Mouse (Mus musculus): ENCODE data around the gene Eef1a2.

The Eef1a2 gene

GRCm38 (mm10) chr2:181158471-181158870 lies 1.7 kb upstream of the Eef1a2 start:
- no peak for DNase-seq (ENCODE audit: low spot score in 2 of 2)

DNA sequence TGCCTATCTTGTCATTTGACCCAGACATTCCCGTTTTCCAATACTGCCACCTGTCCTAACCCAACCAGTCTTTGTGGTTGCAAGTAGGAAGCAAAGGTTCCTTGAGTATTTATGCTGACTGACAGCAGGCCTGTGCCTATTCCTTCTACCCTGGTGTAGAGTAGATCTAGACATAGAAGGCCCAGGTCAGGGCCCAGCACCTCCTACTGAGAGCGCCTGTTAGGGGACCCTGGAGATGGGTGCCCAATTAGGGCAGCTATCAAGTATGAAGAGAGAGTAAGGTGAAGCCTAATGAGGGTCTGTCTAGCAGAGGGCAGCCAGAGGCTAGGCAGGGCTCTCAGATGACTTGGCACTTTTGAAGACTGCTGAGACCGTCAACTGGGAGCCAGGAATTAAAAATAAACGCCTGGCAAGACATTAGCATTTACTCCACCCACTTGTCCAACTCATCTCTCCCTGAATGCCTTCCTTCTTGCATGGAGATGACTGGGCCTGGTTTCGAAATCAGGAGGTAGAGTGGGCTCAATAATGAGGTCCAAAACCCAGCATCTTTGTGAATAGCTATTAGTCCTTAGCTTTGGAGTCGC lies 995 bp upstream of the Eef1a2 start:
- DNase-seq (ENCODE audit: low spot score in 2 of 2), result no peak

GRCm38 (mm10) chr2:181157180-181157579 lies 366 bp upstream of the Eef1a2 start:
- peak in 1 of 2 experiments; percentile 13 for DNase-seq (ENCODE audit: low spot score in 2 of 2)

- peak in 1 of 2 experiments; percentile 30 for DNase-seq (ENCODE audit: low spot score in 2 of 2)
These were observed 1.0 kb downstream of the Eef1a2 start for GRCm38 (mm10) chr2:181155801-181156200.

DNA sequence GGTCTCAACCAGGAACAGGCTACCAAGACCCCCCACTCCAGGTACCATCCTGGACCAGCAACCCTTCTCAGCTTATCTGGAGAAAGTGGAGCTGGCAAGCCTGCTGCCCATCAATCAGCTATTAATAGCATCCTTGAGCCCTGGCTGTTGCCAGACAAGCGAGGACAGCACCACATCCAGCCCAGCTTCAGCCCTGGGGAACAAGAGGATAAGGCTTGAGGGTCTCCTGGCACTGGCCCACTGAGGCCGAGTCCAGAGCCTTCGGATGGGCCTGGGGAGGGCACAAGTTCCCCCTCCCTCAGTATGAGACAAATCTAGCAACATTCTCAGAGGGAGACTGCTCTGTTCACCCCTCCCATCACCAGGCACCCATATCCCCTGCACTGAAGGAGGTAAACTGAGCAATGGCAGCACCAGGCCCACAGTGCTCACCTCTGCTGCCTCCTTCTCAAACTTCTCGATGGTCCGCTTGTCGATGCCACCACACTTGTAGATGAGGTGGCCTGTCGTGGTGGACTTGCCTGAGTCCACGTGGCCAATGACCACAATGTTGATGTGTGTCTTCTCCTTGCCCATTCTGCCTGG lies 1.9 kb downstream of the Eef1a2 start:
- no peak for DNase-seq (ENCODE audit: low spot score in 2 of 2)

DNA sequence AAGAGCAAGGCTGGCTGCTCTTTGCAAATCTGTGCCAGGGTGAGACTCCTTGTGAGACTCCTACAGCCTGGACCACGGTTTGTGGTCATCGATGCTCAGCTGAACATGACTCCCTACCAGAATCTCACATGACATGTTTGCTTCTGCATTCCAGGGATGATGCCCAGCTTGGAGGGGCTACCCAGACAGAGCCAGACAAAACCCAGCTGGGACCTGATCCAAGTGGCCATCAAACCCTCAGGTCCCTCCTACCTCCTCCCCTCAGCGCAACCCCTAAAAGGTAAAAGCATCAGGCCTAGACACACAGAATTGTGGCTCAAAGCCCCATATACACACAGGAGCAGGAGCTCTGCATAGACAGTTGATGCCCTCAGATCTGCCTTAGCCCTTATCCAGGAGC lies 2.5 kb downstream of the Eef1a2 start:
- no peak for DNase-seq (ENCODE audit: low spot score in 2 of 2)

GRCm38 (mm10) chr2:181153837-181154236 lies 3.0 kb downstream of the Eef1a2 start:
- DNase-seq (ENCODE audit: low spot score in 2 of 2), result peak in 1 of 2 experiments; percentile 8

- DNase-seq (ENCODE audit: low spot score in 2 of 2), result no peak
These were observed 3.7 kb downstream of the Eef1a2 start for GRCm38 (mm10) chr2:181153131-181153530.

- no peak for DNase-seq (ENCODE audit: low spot score in 2 of 2)
These were observed 4.1 kb downstream of the Eef1a2 start for GRCm38 (mm10) chr2:181152701-181153100.

DNA sequence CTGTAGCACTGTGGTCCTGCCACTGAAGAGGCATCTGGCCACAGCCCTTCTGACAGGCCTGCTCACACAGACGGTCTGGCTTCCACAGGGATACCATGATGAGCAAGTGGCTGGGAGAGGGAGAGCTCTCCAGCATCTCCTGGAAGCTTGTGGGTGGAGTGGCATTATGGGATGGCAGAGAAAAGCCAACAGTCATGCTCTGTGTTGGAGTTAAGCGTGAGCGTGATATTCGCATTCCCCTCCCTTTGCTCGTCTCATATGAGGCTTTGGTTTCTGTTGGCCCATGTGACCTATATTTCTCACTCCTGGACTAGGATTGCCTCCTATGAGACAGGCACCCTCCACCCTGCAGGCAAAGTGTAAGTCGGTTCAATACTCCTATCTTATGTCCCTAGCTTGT lies 6.5 kb downstream of the Eef1a2 start:
- DNase-seq (ENCODE audit: low spot score in 2 of 2), result peak in 1 of 2 experiments; percentile 13

DNA sequence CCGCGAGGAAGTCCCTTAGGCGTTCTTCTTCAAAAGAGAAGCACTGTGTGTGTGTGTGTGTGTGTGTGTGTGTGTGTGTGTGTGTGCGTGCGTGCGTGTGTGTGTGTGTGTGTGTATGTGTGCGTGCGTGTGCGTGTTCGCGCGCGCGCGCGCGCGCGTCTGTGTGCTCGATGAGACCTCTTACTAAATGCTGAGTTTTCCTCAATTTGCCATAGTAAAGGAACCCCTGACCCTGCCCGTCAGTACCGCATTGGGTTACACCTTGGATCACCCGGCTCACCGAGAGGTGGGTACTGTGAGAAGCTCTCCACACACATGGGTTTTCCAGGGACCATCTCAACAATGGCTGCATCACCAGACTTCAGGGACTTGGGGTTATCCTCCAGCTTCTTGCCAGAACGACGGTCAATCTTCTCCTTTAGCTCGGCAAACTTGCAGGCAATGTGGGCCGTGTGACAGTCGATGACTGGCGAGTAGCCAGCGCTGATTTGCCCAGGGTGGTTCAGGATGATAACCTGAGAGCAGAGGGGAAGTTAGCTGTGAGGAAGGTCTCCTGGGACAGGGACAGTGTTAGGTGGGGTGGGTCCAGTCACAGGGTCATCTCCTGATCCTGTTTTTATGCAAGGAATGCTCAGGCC lies 8.4 kb downstream of the Eef1a2 start:
- no peak for DNase-seq (ENCODE audit: low spot score in 2 of 2)

DNA sequence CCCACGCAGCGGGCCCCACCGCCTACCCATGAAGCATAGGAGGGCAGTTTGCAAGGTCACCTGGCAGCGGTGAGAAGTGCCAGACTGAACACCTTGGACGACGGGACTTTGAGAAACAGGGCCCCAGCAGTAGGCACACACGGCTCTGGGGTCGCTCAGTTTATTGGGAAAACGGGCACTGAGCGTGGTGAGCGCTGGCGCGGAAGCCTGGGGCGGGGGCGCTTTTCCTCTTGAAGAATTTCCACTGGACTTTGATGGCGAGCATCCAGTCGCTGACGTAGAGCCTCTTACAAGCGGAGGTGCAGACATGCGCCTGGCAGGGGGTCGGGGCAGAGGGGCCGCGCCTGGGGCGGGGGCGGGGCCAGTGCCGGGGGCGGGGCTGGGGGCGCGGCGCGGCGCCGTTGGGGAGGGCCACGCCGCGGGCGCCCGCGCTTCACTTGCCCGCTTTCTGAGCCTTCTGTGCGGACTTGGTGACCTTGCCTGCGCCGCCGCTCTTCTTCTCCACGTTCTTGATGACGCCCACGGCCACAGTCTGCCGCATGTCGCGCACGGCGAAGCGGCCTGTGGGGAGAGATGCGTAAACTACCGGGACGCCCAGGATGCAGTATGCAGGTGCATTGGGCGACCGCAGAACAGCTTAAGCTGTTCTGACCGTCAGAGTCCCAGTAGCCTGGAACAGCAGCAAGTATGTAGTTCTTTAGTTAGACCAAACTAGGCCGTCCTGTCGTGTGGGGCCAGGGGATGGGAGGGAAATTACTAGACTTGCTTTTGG lies 9.1 kb downstream of the Eef1a2 start:
- no peak for DNase-seq (ENCODE audit: low spot score in 2 of 2)

DNA sequence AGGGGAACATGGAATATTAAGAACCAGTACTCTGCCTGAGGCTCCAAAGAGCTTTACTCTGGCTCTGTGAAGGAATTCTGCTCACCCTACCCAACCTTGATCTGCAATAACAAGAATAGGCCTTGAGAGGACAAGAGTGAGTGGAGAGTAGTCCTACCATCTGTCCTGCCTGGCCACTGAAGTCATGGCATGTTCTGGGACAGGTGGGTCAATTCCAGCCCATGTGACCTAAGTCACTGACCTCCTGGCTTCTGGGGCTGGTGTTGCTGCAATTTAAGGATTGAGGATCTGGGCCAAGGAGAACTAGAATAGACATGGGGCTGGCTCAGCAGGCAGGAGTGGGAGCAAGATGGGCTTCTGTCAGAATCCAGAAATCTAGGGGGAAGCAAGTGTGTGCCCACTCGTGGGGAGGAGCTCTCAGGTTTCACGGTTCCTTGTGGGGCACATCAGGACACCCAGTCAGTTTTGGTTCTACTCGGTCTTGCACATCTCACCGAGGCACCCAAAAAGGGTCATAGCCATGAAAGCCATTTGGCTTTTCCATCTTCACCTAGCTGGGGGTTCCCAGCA lies 9.8 kb downstream of the Eef1a2 start:
- no peak for DNase-seq (ENCODE audit: low spot score in 2 of 2)

- no peak for DNase-seq (ENCODE audit: low spot score in 2 of 2)
These were observed 12.1 kb downstream of the Eef1a2 start for GRCm38 (mm10) chr2:181144675-181145074.

DNA sequence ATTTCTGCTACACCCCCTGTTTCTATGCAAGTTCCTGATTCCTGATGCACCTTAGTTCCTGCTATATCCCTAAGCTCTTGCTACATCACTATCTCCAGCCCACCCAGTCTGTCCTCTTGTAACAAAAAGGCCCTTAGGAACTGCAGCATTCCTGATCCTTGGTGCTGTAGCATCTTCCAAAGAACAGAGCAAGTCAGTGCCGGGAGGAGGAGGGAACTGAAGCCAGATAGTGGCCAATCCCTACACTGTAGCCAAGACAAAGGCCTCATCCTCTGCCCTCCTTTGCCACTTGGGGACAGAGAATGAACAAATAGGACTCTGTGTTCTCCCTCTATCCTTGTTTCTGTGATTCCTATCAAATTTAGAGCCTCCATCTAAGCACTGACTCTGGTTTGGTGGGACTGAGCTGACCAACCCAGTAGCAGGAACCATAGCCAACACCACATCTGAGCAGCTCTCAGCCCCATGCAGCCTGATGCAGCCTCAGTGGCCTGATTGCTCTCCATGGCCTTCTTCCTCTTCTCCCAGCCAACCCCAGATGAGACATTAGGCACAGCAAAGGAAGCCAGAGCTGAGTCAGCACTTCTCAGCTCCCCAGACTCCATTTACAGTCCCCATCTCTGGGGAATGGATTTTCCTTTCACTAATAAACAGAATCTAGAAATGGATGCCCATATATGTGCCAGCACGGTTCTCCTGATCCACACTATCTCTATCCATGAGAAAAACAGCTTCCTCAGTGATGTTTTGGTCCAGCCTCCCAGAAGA lies 13.1 kb downstream of the Eef1a2 start:
- no peak for DNase-seq (ENCODE audit: low spot score in 2 of 2)

GRCm38 (mm10) chr2:181142703-181143135 lies 14.1 kb downstream of the Eef1a2 start:
- DNase-seq (ENCODE audit: low spot score in 2 of 2), result no peak

- no peak for DNase-seq (ENCODE audit: low spot score in 2 of 2)
These were observed 17.1 kb downstream of the Eef1a2 start for GRCm38 (mm10) chr2:181139641-181140193.

DNA sequence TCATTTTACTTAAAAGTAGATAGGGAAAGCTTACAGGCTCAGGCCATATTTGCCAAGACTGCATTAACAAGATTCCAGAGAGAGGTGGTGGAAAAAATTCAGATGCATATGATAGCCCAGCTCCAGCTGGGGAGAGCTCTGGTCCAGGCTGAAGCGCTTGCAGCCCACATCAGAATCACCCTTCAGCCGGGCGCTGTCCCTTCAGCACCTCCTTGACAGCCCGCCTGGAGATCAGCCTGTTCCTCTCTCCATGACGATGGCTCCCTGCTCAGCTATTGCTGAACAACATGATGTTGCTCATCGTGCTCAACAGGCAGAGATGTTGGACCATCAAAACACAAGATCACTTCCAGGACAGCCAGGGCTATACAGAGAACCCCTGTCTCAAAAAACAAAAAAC lies 19.9 kb downstream of the Eef1a2 start:
- no peak for DNase-seq (ENCODE audit: low spot score in 2 of 2)

- DNase-seq (ENCODE audit: low spot score in 2 of 2), result no peak
These were observed 21.4 kb downstream of the Eef1a2 start for GRCm38 (mm10) chr2:181135446-181135818.

DNA sequence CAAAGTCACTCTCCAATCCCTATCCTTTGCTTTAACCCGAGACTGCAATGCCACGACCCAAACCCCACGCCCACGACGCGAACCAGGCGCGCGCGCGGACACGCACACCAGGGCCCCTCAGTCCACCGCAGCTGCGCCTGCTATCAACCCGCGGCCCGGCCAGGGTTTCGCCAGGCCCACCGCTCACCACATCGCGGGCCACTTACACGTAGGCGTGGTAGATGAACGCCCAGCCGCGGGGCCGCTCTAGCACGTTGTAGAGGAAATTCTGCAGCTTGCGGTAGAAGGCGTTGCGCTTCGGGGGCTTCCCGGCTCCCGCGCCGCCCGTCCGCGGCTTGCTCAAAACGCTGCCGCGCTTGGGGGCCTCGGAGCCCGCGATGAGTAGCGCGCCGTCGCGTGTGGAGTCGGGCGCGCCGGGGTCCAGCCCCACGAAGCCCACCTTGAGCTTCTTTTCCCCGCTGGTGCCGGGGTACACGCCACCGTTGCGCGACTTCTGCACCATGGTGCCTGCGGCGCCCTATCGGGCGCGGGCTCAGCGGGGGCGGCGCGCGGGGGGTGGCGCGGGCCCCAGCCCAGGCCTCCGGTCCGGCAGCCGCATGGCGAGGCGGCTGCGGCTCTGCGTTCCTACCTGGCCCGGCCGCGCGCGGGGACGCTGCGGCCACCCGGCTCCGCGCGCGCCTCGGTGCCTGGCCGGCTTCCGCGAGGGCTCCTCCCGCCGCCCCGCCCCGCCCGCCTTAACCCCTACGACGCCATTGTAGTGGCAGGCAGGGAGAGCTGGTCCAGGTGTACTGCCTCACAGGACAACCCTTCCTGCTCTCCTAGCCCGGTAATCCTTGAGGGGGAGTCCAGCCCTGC lies 22.0 kb downstream of the Eef1a2 start, which contains the start of gene Kcnq2:
Kcnq2 (minus strand) TSS at position 710 of the 855 bp plus-strand sequence.
- no peak for DNase-seq (ENCODE audit: low spot score in 2 of 2)

Measured in frontal cortex, postnatal 10 days (tissue).